Mouse (Mus musculus) stomach, postnatal 0 days (tissue): ENCODE measurements around the gene Spi1.

Experiments
- CTCF ChIP-seq: IDR thresholded peaks from 2 replicates; pipeline ENCODE4 v1.5.1; 2016; ENCODE audit warnings: antibody characterized with exemption, low read depth, mild to moderate bottlenecking, moderate library complexity
- EP300 ChIP-seq: optimal IDR thresholded peaks from 2 replicates; pipeline ENCODE3; 2016; ENCODE audit warnings: antibody characterized with exemption

- TF ChIP-seq CTCF (no peak), EP300 (no peak)
Measured at GRCm38 (mm10) chr2:91151331-91151730, 69.1 kb downstream of the Spi1 start.
